Mouse (Mus musculus): ENCODE measurements around the gene 4933430I17Rik. TPM values are rescaled to one million over a fixed set of nuclear protein-coding genes. Genes with fewer than 3 reads are reported as not detected.

Gene 4933430I17Rik
- 0.32 TPM for polyA plus RNA-seq (2014; fragmentation: Illumina TruSeq; extraction: RNeasy Lipid Tissue Mini Kit (QIAGEN cat#74804); ENCODE audit: low read depth, low replicate concordance)

GRCm38 (mm10) chr4:62524651-62525488 is at the start of gene 4933430I17Rik, which contains the start of gene Pole3:
4933430I17Rik (plus strand) TSS chr4:62525369.
Pole3 (minus strand) TSS chr4:62525068.

DNA sequence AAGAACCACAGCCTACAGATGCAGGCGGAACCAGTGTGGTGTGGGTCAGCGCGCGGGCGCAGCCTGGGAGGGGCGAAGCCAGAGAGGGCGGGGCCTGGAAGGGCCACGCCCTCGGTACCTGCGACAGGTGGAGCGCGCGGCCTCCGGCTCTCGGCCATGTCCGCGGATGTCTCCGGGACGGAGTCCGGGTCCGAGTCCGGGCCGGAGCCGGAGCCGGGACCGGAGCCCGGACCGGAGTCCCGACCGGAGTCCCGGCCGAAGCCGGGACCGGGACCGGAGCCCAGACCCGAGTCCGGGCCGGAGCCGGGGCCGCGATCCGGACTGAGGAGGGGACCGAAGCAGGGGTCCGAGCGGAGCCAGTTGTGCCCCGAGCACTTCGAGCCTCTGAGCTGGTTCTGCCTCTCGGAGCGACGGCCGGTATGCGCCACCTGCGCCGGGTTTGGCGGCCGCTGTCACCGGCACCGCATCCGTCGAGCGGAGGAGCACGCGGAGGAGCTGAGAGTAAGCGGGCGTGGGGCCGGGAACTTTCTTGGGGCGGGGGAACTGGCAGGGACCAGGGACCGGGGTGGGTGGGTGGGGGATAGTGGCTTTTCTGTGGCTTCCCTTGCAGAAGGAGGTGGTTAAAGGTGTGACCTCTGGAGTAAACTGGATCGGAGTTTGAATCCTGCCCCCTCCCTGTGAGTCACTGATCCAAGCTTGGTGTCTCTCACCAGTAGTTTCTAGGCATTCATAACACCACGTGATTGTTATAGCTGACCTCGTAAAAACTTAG is 45.0 kb upstream of the 4933430I17Rik start, which contains the start of gene Bspry:
Gene Bspry (plus strand): TSS at position 117 of the 772 bp plus-strand sequence.

DNA sequence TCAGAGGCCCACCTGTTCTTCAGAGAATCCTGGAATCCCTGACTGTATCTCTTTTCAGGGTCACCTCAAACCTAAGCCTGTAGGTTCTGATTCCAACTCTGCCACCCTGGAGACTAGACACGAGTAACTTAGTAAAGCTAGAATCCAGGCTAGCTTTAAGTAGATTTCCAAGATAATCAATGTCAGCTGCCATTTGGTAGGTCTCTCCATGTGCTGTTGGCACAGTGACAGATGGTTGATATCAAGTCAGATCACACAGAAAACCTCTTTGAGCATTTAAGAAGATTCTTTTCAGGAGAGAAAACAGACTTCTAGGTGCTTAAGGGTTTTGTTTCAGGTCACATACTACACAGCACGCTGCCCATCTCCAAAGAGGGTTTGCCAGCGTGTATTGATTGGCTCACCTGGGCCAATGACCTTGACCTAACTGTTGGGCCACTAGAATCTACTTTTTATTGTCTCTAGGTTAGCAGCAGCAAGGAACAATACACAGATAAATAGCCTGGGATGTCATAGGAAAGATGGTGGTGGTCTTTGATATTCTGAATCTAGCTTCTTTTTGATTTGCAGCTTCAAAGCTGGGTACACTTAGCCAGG is 21.7 kb upstream of the 4933430I17Rik start, which contains the start of gene Hdhd3:
Gene Hdhd3 (minus strand): TSS at position 94 of the 597 bp plus-strand sequence.

GRCm38 (mm10) chr4:62519849-62520233 is 5.3 kb upstream of the 4933430I17Rik start, which contains the start of gene Alad:
Alad (minus strand) TSS chr4:62519918.

GRCm38 (mm10) chr4:62559797-62560329 is 34.7 kb downstream of the 4933430I17Rik start, which contains the start of gene Rgs3:
Rgs3 (plus strand) TSS chr4:62559847.

Other genes with a start within 250 kb of the 4933430I17Rik start
- 19.7 TPM for gene Fkbp15, start 164.8 kb upstream of the 4933430I17Rik start, polyA plus RNA-seq (2014; fragmentation: Illumina TruSeq; extraction: RNeasy Lipid Tissue Mini Kit (QIAGEN cat#74804); ENCODE audit: low read depth, low replicate concordance)
- 274 TPM for gene Slc31a1, start 164.6 kb upstream of the 4933430I17Rik start, polyA plus RNA-seq (2014; fragmentation: Illumina TruSeq; extraction: RNeasy Lipid Tissue Mini Kit (QIAGEN cat#74804); ENCODE audit: low read depth, low replicate concordance)
- gene Cdc26, start 116.7 kb upstream of the 4933430I17Rik start, polyA plus RNA-seq (2014; fragmentation: Illumina TruSeq; extraction: RNeasy Lipid Tissue Mini Kit (QIAGEN cat#74804); ENCODE audit: low read depth, low replicate concordance) = 59.5 TPM
- 8.2 TPM for gene Prpf4, start 116.6 kb upstream of the 4933430I17Rik start, polyA plus RNA-seq (2014; fragmentation: Illumina TruSeq; extraction: RNeasy Lipid Tissue Mini Kit (QIAGEN cat#74804); ENCODE audit: low read depth, low replicate concordance)
- gene Rnf183, start 90.1 kb upstream of the 4933430I17Rik start, polyA plus RNA-seq (2014; fragmentation: Illumina TruSeq; extraction: RNeasy Lipid Tissue Mini Kit (QIAGEN cat#74804); ENCODE audit: low read depth, low replicate concordance) = not detected
- gene Wdr31, start 54.5 kb upstream of the 4933430I17Rik start, polyA plus RNA-seq (2014; fragmentation: Illumina TruSeq; extraction: RNeasy Lipid Tissue Mini Kit (QIAGEN cat#74804); ENCODE audit: low read depth, low replicate concordance) = 1.4 TPM
- 17.8 TPM for gene Bspry, start 45.3 kb upstream of the 4933430I17Rik start, polyA plus RNA-seq (2014; fragmentation: Illumina TruSeq; extraction: RNeasy Lipid Tissue Mini Kit (QIAGEN cat#74804); ENCODE audit: low read depth, low replicate concordance)
- gene Hdhd3, start 21.9 kb upstream of the 4933430I17Rik start, polyA plus RNA-seq (2014; fragmentation: Illumina TruSeq; extraction: RNeasy Lipid Tissue Mini Kit (QIAGEN cat#74804); ENCODE audit: low read depth, low replicate concordance) = not detected
- gene Alad, start 5.5 kb upstream of the 4933430I17Rik start, polyA plus RNA-seq (2014; fragmentation: Illumina TruSeq; extraction: RNeasy Lipid Tissue Mini Kit (QIAGEN cat#74804); ENCODE audit: low read depth, low replicate concordance) = 0.88 TPM
- 29.6 TPM for gene Pole3, start 301 bp upstream of the 4933430I17Rik start, polyA plus RNA-seq (2014; fragmentation: Illumina TruSeq; extraction: RNeasy Lipid Tissue Mini Kit (QIAGEN cat#74804); ENCODE audit: low read depth, low replicate concordance)
- 4.2 TPM for gene Rgs3, start 34.5 kb downstream of the 4933430I17Rik start, polyA plus RNA-seq (2014; fragmentation: Illumina TruSeq; extraction: RNeasy Lipid Tissue Mini Kit (QIAGEN cat#74804); ENCODE audit: low read depth, low replicate concordance)

All from sigmoid colon, adult 10 weeks (tissue).